Mouse (Mus musculus): ENCODE measurements around the gene Enox1.
"Not testable (repeated sequence)": the region's sequence is repeated elsewhere in the genome, so short reads cannot be mapped to it uniquely, and the experiment has no call there.

The Enox1 gene

GRCm38 (mm10) chr14:77156222-77156910, at the start of gene Enox1:
TSS of gene Enox1 (plus strand) at chr14:77156763.
- peak; percentile 66 for DNase-seq

GRCm38 (mm10) chr14:77110622-77111021, 45.9 kb upstream of the Enox1 start:
- not testable (repeated sequence) for DNase-seq

GRCm38 (mm10) chr14:77130612-77131011, 26.0 kb upstream of the Enox1 start:
- no peak for DNase-seq

- no peak for DNase-seq
These were observed 19.6 kb upstream of the Enox1 start for GRCm38 (mm10) chr14:77136936-77137335.

- DNase-seq, result peak; percentile 88
These were observed 15.0 kb upstream of the Enox1 start for GRCm38 (mm10) chr14:77141324-77142282.

GRCm38 (mm10) chr14:77145103-77145502, 11.5 kb upstream of the Enox1 start:
- DNase-seq, result no peak

- DNase-seq, result no peak
These were observed 8.9 kb upstream of the Enox1 start for GRCm38 (mm10) chr14:77147635-77148034.

GRCm38 (mm10) chr14:77150556-77150955, 6.0 kb upstream of the Enox1 start:
- no peak for DNase-seq

- DNase-seq, result no peak
These were observed 5.1 kb upstream of the Enox1 start for GRCm38 (mm10) chr14:77151431-77151830.

GRCm38 (mm10) chr14:77156911-77157504, 445 bp downstream of the Enox1 start:
- DNase-seq, result peak; percentile 26

- DNase-seq, result peak; percentile 18
These were observed 945 bp downstream of the Enox1 start for GRCm38 (mm10) chr14:77157505-77157911.

- no peak for DNase-seq
These were observed 2.8 kb downstream of the Enox1 start for GRCm38 (mm10) chr14:77159397-77159796.

- no peak for DNase-seq
These were observed 5.9 kb downstream of the Enox1 start for GRCm38 (mm10) chr14:77162496-77162895.

GRCm38 (mm10) chr14:77164396-77164795, 7.8 kb downstream of the Enox1 start:
- no peak for DNase-seq

- no peak for DNase-seq
These were observed 11.6 kb downstream of the Enox1 start for GRCm38 (mm10) chr14:77168161-77168560.

- DNase-seq, result no peak
These were observed 17.9 kb downstream of the Enox1 start for GRCm38 (mm10) chr14:77174491-77174890.

- DNase-seq, result no peak
These were observed 18.4 kb downstream of the Enox1 start for GRCm38 (mm10) chr14:77174931-77175330.

GRCm38 (mm10) chr14:77180241-77180640, 23.7 kb downstream of the Enox1 start:
- DNase-seq, result no peak

- DNase-seq, result no peak
These were observed 24.3 kb downstream of the Enox1 start for GRCm38 (mm10) chr14:77180753-77181374.

- no peak for DNase-seq
These were observed 26.9 kb downstream of the Enox1 start for GRCm38 (mm10) chr14:77183491-77183890.

- no peak for DNase-seq
These were observed 33.6 kb downstream of the Enox1 start for GRCm38 (mm10) chr14:77190158-77190557.

- DNase-seq, result no peak
These were observed 38.9 kb downstream of the Enox1 start for GRCm38 (mm10) chr14:77195314-77196020.

Data from thymus, postnatal 4 days (tissue).